Mouse (Mus musculus) erythroblast, embryonic 14.5 days (primary cell): ENCODE measurements around the gene Rnaseh2a.

ENCODE experiments used
- GATA1 ChIP-seq: IDR thresholded peaks from 2 replicates; pipeline ENCODE4 v1.6.1; 2012; ENCODE audit warnings: low read length, inconsistent platforms, mixed read lengths
- TAL1 ChIP-seq: IDR thresholded peaks from 3 replicates; pipeline ENCODE4 v1.6.1; 2012; ENCODE audit warnings: low read length, inconsistent platforms, mixed read lengths

GRCm38 (mm10) chr8:84997649-84998295 is 28.2 kb upstream of the Rnaseh2a start:
- TF ChIP-seq TAL1 (no peak), GATA1 (no peak)
